8 mouse cellular contexts compared by ENCODE assay signal in the genomic region with DNA sequence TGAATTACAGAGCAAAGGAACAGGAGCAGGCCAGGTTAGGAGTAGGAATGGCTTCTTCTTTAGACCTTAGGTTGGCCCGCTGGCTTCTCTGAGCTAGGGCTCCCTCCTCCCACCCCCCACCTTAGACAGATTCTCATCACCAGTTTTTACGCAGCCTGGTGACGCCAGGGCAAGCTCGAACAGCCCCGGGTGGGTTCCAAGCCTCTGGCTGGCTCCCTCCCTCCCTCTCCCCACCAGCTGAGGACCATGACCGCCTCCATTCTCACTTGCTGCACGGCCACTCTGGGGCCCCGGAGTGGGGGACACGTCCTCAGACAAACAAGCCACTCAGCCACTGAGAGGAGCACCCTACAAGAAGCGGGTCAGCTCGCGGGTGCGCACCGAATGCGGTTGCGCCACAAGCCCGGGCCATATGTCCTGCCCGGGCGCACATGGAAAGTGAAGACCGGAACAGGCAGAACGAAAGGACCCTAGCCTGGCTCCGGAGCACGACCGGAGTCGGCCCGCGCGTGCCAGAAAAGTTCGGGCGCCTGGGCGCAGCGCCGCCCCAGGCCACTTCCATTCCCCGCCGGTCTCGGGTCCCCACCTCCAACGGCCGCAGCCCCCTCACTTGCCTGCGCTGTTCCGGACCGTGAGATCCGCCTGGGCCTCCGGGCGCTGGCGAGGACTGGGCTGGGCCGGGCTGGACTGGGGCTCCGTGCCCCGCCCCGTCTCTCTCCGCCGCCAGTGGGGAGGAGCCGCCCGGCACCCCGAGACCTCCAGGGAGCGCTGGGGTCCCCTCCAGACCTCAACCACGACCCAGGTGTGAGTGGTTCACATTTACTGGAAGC. TPM values are rescaled to one million over a fixed set of nuclear protein-coding genes. Genes with fewer than 3 reads are reported as not detected.
DNase-seq lines count a peak whose midpoint lies in the region; ATAC-seq and TF ChIP-seq lines count a peak whose summit lies in the region.

No protein-coding gene starts in this region.

- 0% methylated on average over 54 of the region's 56 CpGs for WGBS in heart, embryonic 16.5 days
- WGBS in lung, embryonic 15.5 days = under 1% methylated on average over 56 of the region's 56 CpGs

- no peak for TF ChIP-seq POLR2A in ES-Bruce4 (IDR thresholded peaks at IDR 0.05; ENCODE audit: insufficient read depth, low read length)
- TF ChIP-seq POLR2A in brain, embryonic 14.5 days (IDR thresholded peaks at IDR 0.05; ENCODE audit: borderline replicate concordance, extremely low read depth, insufficient read depth, insufficient read length, poor library complexity, severe bottlenecking) = no peak

- H3K4me3 ChIP-seq in ES-Bruce4 (ENCODE audit: low read depth, low read length) = peak overlapping the region; percentile 71
- H3K4me3 ChIP-seq in erythroblast, embryonic 14.5 days (replicated peaks) = peak overlapping the region; percentile 74
- peak overlapping the region; percentile 85 for H3K4me3 ChIP-seq in heart, embryonic 16.5 days (ENCODE audit: low read length)
- peak overlapping the region; percentile 75 for H3K4me3 ChIP-seq in lung, embryonic 15.5 days

- TF ChIP-seq CTCF in ES-Bruce4 (IDR thresholded peaks at IDR 0.05; ENCODE audit: low read depth, low read length) = no peak
- TF ChIP-seq CTCF in brain, embryonic 14.5 days (IDR thresholded peaks at IDR 0.05; ENCODE audit: borderline replicate concordance, extremely low read depth, insufficient read depth, insufficient read length) = no peak

- H3K36me3 ChIP-seq in ES-Bruce4 (ENCODE audit: control insufficient read depth, insufficient read depth, low read length, poor library complexity, severe bottlenecking) = no peaks in the 10 kb centered on the region
- peaks cover 6% of the 10 kb centered on the region for H3K36me3 ChIP-seq in erythroblast, embryonic 14.5 days (ENCODE audit: control insufficient read depth)
- H3K36me3 ChIP-seq in heart, embryonic 16.5 days (ENCODE audit: control insufficient read depth, insufficient read depth) = no peaks in the 10 kb centered on the region
- H3K36me3 ChIP-seq in lung, embryonic 15.5 days = no peaks in the 10 kb centered on the region

- H3K9me3 ChIP-seq in ES-Bruce4 (replicated peaks; ENCODE audit: control insufficient read depth, insufficient read depth, low read length, poor library complexity, severe bottlenecking) = no peaks in the 10 kb centered on the region
- H3K9me3 ChIP-seq in erythroblast, embryonic 14.5 days (ENCODE audit: control insufficient read depth, low read length) = no peaks in the 10 kb centered on the region
- H3K9me3 ChIP-seq in heart, embryonic 16.5 days (replicated peaks; ENCODE audit: control insufficient read depth, low read length) = no peaks in the 10 kb centered on the region
- H3K9me3 ChIP-seq in lung, embryonic 15.5 days = no peaks in the 10 kb centered on the region

- H3K9ac ChIP-seq in ES-Bruce4 (ENCODE audit: low read depth, poor library complexity, severe bottlenecking) = peak overlapping the region; percentile 73
- H3K9ac ChIP-seq in heart, embryonic 16.5 days (ENCODE audit: low read length) = peak overlapping the region; percentile 93
- peak overlapping the region; percentile 78 for H3K9ac ChIP-seq in lung, embryonic 15.5 days

- peak overlapping the region; percentile 83 for H3K4me2 ChIP-seq in heart, embryonic 16.5 days (ENCODE audit: low read depth, low read length)
- peak overlapping the region; percentile 80 for H3K4me2 ChIP-seq in lung, embryonic 15.5 days

- H3K27me3 ChIP-seq in ES-Bruce4 (ENCODE audit: control insufficient read depth, insufficient read depth, low read length, poor library complexity, severe bottlenecking) = no peaks in the 10 kb centered on the region
- H3K27me3 ChIP-seq in erythroblast, embryonic 14.5 days (ENCODE audit: control insufficient read depth) = no peaks in the 10 kb centered on the region; the same call in 1 of the 2 replicates
- H3K27me3 ChIP-seq in heart, embryonic 16.5 days (ENCODE audit: control insufficient read depth, insufficient read depth, low read length) = no peaks in the 10 kb centered on the region
- no peaks in the 10 kb centered on the region for H3K27me3 ChIP-seq in lung, embryonic 15.5 days

- peaks cover 3% of the 10 kb centered on the region for H3K4me1 ChIP-seq in ES-Bruce4 (ENCODE audit: control insufficient read depth, insufficient read depth, low read length)
- peaks cover 53% of the 10 kb centered on the region for H3K4me1 ChIP-seq in erythroblast, embryonic 14.5 days (ENCODE audit: control insufficient read depth)
- H3K4me1 ChIP-seq in heart, embryonic 16.5 days (ENCODE audit: control insufficient read depth, insufficient read depth, low read length) = peaks cover 45% of the 10 kb centered on the region
- H3K4me1 ChIP-seq in lung, embryonic 15.5 days = peaks cover 39% of the 10 kb centered on the region

- TF ChIP-seq EP300 in ES-Bruce4 (IDR thresholded peaks at IDR 0.05; ENCODE audit: insufficient read depth, low read depth, low read length) = no peak

- ATAC-seq in heart, embryonic 16.5 days (replicated peaks; ENCODE audit: extremely low read depth, insufficient read depth, low FRiP score) = peak; percentile 84
- ATAC-seq in lung, embryonic 15.5 days (ENCODE audit: borderline replicate concordance, extremely low read depth, low FRiP score, low TSS enrichment) = peak; percentile 88
- peak; percentile 37 for ATAC-seq in neutrophil, adult 5-6 weeks (ENCODE audit: extremely low read depth, insufficient number of reproducible peaks, low FRiP score, poor library complexity, severe bottlenecking)

- DNase-seq in brain, embryonic 14.5 days (ENCODE audit: low read depth) = peak; percentile 42
- peak; percentile 90 for DNase-seq in kidney, postnatal 10 days
- peak; percentile 52 for DNase-seq in thymus, postnatal 14 days

- peak overlapping the region; percentile 18; the same call in 1 of the 2 replicates for H3K27ac ChIP-seq in ES-Bruce4 (ENCODE audit: insufficient read depth, low read length)
- peak overlapping the region; percentile 95 for H3K27ac ChIP-seq in heart, embryonic 16.5 days (ENCODE audit: low read length)
- H3K27ac ChIP-seq in lung, embryonic 15.5 days = peak overlapping the region; percentile 97

RNA-seq across cellular contexts. Expression of gene Tmbim1, which starts 1.7 kb away (rescaled TPM):
- 58.8 and 62.2 TPM in 2 replicates for polyA plus RNA-seq in ES-Bruce4 (2011; ENCODE audit: insufficient read depth, insufficient read length, low read depth, missing spikeins)
- 6.6 and 7.3 TPM in 2 replicates for polyA plus RNA-seq in brain, embryonic 14.5 days (2012; rRNA removed)
- 2.7 and 3.3 TPM in 2 replicates for polyA plus RNA-seq in erythroblast, embryonic 14.5 days (2012)
- 51.2 and 51.4 TPM in 2 replicates for polyA plus RNA-seq in heart, embryonic 16.5 days (2015; fragmentation: Nextera tagmentation; extraction: Ambion mirVana)
- 38.0 and 44.4 TPM in 2 replicates for polyA plus RNA-seq in lung, embryonic 15.5 days (2015; fragmentation: Nextera tagmentation; extraction: Ambion mirVana)
- 1.9 and 5.5 TPM in 2 replicates for total RNA-seq in neutrophil, adult 5-6 weeks (2017)

RNA-seq across cellular contexts. Expression of gene Pnkd, which starts 19.0 kb away (rescaled TPM):
- polyA plus RNA-seq in ES-Bruce4 (2011; ENCODE audit: insufficient read depth, insufficient read length, low read depth, missing spikeins) = 40.9 and 43.6 TPM in 2 replicates
- polyA plus RNA-seq in brain, embryonic 14.5 days (2012; rRNA removed) = 58.5 and 63.2 TPM in 2 replicates
- polyA plus RNA-seq in erythroblast, embryonic 14.5 days (2012) = 10.0 and 10.9 TPM in 2 replicates
- polyA plus RNA-seq in heart, embryonic 16.5 days (2015; fragmentation: Nextera tagmentation; extraction: Ambion mirVana) = 314 and 324 TPM in 2 replicates
- polyA plus RNA-seq in lung, embryonic 15.5 days (2015; fragmentation: Nextera tagmentation; extraction: Ambion mirVana) = 103 and 106 TPM in 2 replicates
- total RNA-seq in neutrophil, adult 5-6 weeks (2017) = 6.1 and 12.7 TPM in 2 replicates

RNA-seq across cellular contexts. Expression of gene Aamp, which starts 19.2 kb away (rescaled TPM):
- 96.3 and 103 TPM in 2 replicates for polyA plus RNA-seq in ES-Bruce4 (2011; ENCODE audit: insufficient read depth, insufficient read length, low read depth, missing spikeins)
- 161 and 167 TPM in 2 replicates for polyA plus RNA-seq in brain, embryonic 14.5 days (2012; rRNA removed)
- polyA plus RNA-seq in erythroblast, embryonic 14.5 days (2012) = 12.2 and 15.5 TPM in 2 replicates
- polyA plus RNA-seq in heart, embryonic 16.5 days (2015; fragmentation: Nextera tagmentation; extraction: Ambion mirVana) = 214 and 223 TPM in 2 replicates
- polyA plus RNA-seq in lung, embryonic 15.5 days (2015; fragmentation: Nextera tagmentation; extraction: Ambion mirVana) = 248 and 261 TPM in 2 replicates
- total RNA-seq in neutrophil, adult 5-6 weeks (2017) = 111 and 118 TPM in 2 replicates

RNA-seq across cellular contexts. Expression of gene Gpbar1, which starts 25.4 kb away (rescaled TPM):
- polyA plus RNA-seq in ES-Bruce4 (2011; ENCODE audit: insufficient read depth, insufficient read length, low read depth, missing spikeins) = not detected in 2 replicates
- polyA plus RNA-seq in brain, embryonic 14.5 days (2012; rRNA removed) = 0.10 and 0.15 TPM in 2 replicates
- polyA plus RNA-seq in erythroblast, embryonic 14.5 days (2012) = not detected in 2 replicates
- polyA plus RNA-seq in heart, embryonic 16.5 days (2015; fragmentation: Nextera tagmentation; extraction: Ambion mirVana) = 0.22 and 0.30 TPM in 2 replicates
- 0.19 TPM in 1 of 2 replicates, not detected in the other for polyA plus RNA-seq in lung, embryonic 15.5 days (2015; fragmentation: Nextera tagmentation; extraction: Ambion mirVana)
- 0.86 and 1.2 TPM in 2 replicates for total RNA-seq in neutrophil, adult 5-6 weeks (2017)

RNA-seq across cellular contexts. Expression of gene Catip, which starts 58.2 kb away (rescaled TPM):
- 0.75 TPM in 1 of 2 replicates, not detected in the other for polyA plus RNA-seq in ES-Bruce4 (2011; ENCODE audit: insufficient read depth, insufficient read length, low read depth, missing spikeins)
- polyA plus RNA-seq in brain, embryonic 14.5 days (2012; rRNA removed) = 1.0 and 3.1 TPM in 2 replicates
- not detected in 2 replicates for polyA plus RNA-seq in erythroblast, embryonic 14.5 days (2012)
- 0.62 and 1.1 TPM in 2 replicates for polyA plus RNA-seq in heart, embryonic 16.5 days (2015; fragmentation: Nextera tagmentation; extraction: Ambion mirVana)
- 1.1 TPM in 2 replicates for polyA plus RNA-seq in lung, embryonic 15.5 days (2015; fragmentation: Nextera tagmentation; extraction: Ambion mirVana)
- total RNA-seq in neutrophil, adult 5-6 weeks (2017) = 0.86 TPM in 1 of 2 replicates, not detected in the other

Comparison
In these comparisons a context has a peak if more than half of its experiments do, and no peak if none do; other contexts are left out.
1. Peak in every context shown above with its lines: DNase-seq, ATAC-seq, H3K4me3 ChIP-seq and H3K27ac ChIP-seq.
2. H3K27ac ChIP-seq: peak in every context shown above with its lines; median percentile 97 in lung, embryonic 15.5 days; 95 in heart, embryonic 16.5 days; 18 in ES-Bruce4.
3. ATAC-seq: peak in every context shown above with its lines; median percentile 88 in lung, embryonic 15.5 days; 84 in heart, embryonic 16.5 days; 37 in neutrophil, adult 5-6 weeks.